Mouse (Mus musculus) megakaryocyte progenitor cell, adult 5-6 weeks (primary cell): ENCODE measurements around the gene Fam53b. TPM values are rescaled to one million over a fixed set of nuclear protein-coding genes. Genes with fewer than 3 reads are reported as not detected.

Experiments
- ATAC-seq: replicated peaks from 2 replicates; pipeline ENCODE4 v1.8.0; 2016; ENCODE audit warnings: mild to moderate bottlenecking, moderate TSS enrichment, inconsistent platforms; ENCODE audit not compliant: poor library complexity
- total RNA-seq, 2 experiments: library from RNA; stranded (forward) in 1 of 2; stranded (reverse) in 1 of 2; fragments of 157-497, 149-512 nt in 1 of 2; fragments of 200-1000 nt in 1 of 2; gene quantifications; 2 replicates each; pipeline versions ENCODE4 v1.2.3 to v1.2.4; 2015 to 2017

The Fam53b gene
- total RNA-seq, 2 experiments from 2014 or later: 15.9 to 16.0 TPM

DNA sequence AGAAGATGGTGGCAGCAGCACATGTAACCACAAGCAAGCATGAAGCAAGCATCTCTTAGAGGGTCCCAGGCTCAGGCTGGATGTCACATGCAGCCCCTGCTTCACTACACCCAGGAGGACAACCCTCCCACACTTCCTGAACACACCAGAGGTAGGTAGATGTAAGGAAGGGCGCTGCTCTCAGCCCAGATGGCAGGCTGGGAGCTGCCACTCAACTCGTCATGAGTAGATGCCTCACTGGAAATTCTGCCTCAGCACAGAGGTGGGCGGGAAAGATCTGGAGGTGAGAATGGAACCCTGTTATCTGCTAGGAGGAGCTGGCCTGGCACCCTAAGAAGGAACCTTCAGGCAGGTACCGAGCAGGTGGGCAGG is 45.7 kb downstream of the Fam53b start:
- ATAC-seq: no peak

DNA sequence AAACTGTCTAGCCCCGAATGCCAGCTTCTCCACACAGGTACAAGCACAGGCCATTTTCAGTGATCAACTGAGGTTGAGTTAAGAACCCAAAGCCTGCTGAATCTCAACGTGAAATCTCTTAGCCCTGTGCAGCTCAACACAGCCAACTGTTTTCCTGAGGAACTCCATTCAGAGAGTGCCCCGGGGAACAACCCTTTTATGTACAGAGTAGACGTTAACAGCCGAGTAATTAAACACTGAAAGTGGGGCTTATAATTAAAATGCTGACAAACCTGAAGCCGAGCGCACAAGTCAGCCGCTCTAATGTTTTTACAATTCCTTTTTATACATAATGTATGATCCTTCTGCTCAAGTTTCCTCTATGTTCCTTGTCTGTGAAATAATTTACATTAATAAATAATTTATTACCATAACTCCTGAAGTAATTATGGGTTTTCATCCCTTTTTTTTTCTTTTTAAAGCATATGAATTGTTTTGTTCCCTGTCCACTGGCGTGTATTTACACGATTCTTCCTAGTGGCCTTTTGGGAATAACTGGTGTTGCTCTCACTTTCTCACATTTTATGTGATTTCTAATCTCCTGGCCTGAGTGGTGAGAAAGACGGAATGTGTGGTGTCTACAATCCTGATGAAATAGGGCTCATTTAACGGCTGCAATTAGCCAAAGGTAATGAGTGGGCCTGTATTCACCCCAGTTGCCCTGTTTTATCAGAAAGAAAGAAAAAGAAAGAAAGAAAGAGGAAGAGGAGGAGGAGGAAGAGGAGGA is 46.3 kb downstream of the Fam53b start:
- ATAC-seq: no peak

DNA sequence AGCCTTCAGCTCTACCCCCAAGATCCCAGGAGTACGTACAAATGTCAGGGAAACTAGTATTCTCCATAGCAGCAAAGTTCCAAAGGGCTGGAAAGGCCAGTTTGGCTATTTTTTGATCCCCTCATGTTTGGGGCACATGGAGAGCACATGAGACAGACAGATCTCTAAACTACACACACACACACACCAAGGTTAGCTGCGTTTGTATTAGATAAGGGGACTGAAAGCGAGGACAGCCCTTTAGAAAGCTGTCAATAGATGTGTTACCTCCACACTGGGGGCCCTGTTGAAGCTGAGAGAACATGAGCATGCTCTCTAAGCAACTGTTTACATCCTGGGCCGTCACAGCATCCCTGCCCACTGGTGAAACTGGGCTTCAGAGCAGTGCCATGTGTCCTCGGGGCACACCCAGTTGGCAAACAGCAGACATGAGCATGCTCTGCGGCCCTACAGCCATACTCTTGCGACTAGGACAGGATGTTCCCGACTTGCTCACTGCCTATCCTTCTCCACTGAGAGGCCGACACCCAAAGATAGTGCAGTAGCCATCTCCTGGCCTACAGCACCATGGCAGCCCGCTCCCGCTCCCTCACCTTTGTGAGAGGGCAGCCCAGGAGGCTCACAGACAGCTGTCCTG is 47.3 kb downstream of the Fam53b start:
- ATAC-seq: peak; percentile 66

DNA sequence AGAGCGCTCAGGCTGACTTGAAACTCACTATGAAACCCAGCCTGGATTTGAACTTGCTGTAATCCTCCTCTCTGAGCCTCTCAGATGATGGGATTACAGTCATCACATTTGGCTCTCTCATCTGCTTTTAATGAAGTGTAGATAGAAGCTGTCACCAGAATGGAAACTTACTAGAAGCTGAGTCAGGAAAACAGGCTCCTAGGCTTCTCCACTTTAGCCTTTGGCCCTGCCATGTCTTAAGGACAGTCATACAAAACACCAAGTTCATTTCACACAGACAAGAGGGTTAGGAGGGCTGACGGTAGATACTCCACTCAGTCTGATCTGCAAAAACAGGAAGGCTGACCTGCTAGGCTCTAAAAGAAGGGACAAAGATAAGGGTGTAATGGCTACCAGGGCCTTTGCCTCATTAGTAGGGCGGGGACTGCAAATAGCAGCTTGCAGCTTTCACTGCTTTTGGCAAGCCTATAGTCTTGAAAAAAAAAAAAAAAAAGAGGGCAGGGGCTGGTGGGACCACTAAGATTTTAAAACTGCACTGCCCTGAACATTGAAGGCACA is 48.0 kb downstream of the Fam53b start:
- ATAC-seq: peak; percentile 38

DNA sequence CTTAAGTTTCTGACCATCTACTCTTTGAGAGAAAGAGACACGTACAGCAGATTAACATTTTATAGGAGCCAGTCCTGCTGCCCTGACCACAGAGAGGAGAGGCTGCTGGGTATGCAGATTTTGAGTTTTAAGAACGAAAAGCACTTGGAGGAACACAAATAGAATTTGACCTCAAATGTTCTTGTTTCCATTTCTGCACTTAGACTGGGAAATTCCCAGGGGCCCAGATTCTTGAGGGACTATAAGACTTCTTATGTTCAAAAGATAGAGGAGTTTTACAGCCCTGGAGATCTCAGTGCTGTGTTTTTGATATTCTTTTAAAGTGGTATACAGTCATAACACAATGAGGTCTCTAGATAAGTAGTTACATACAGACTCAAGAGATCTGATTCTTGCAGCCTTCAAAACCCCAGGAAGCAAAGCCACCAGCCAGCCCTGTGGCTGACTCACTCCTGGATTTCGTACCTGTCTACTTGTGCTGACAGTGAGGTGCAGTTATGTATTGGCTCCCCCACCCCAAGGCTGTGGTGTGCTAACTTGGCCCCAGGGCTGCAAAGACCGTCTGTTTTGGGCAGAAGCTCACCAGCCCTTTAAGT is 48.7 kb downstream of the Fam53b start:
- ATAC-seq: no peak

DNA sequence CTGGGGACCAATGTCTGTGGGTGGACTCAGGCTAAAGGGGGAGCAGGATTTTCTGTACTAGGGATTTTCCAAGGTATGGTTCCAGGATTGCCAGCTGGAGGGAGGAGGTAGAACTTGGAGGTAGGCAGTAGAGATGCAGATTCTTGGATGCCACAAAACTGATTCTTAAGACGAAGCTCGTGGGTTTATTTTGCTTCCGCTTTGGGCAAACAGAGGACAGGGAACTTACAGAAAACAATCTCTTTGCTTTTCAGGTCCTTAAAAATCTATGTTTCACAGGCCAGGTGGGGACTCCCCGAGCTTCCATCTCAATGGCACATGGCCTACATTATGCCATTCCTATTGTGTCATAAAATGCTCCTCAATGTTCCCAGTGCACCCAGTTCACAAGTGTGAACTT is 49.4 kb downstream of the Fam53b start:
- no peak for ATAC-seq

DNA sequence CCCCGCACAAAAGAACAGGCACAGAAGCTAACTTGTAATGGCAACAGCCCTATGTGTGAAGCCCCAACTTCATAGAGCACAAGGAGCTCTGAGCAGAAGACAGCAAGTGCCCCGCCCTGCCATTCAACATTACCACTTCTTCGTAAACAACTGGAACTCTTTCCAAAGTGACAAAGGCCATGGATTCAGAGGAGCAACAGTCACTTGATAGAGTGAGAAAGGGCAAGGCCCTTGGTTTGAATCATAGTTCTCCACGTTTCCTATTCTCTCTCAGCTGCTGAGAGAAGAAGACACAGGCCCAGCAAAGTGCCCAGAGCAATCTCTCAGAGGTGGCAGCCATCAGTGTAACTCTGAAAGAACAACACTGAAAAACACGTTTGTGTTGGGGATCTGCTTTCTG is 49.8 kb downstream of the Fam53b start:
- ATAC-seq: no peak

DNA sequence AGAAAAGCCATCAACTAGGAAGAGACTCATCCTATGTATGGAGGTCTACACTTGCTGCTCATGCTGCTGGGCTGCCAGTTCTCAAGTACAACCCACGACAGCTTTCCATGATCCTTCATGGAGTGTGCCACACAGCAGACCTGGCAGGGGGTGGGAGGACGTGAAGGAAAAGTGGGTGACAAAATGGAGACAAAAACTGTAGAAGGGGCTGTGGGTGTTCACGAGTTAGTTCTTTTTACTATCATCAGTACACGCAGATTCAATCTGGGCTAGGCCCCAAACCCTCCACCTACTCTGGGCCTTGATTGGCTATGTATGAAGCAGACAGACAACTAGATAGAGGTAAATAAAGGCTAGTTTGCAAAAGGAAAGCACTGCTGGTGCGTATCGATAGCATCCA is 50.3 kb downstream of the Fam53b start:
- ATAC-seq: no peak

DNA sequence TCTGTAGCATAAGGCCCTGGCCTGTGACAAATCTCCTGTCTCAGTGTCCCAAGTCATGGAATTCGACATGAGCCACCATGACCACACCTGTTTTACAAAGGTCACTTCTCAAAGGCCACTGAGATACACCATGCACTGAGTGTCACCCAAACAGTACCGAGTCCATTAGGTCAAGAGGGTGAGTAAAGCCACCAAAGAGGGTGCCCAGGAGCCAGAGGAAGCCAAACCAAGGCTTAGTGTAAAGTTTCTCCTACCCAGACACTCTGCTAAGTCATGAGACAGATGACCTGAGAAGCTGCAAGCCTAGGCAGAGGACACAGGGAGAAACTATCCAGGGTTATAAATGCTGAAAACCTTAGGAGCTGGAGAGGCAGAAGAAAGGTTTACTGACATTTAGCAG is 52.3 kb downstream of the Fam53b start:
- no peak for ATAC-seq

DNA sequence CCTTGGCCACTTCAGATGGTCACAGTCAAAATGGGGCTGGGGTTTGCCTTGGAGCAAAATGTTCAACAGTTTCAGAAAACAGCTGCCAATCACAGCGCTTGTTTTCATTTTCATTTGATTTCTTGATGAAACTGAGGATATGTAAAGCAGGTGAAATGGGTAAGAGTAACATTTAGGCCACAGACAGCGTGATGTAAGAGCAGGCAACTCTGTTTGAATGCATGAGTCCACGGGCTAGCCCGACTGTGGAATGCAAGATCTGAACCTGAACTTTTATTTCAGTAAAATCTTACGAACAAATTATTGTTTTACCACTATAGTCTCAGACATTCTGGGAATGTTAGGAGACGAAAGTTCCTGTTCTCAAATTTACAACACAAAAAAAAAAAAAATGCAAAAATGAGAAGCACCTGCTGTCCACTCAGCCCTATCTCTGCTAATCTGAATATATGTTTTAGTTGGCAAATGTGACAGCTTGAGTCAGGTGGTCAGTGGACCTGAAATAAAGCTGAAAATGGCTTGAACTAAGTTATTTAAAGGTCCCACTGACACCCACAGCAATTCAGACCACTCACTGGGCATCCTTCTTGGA is 53.0 kb downstream of the Fam53b start:
- ATAC-seq: no peak

DNA sequence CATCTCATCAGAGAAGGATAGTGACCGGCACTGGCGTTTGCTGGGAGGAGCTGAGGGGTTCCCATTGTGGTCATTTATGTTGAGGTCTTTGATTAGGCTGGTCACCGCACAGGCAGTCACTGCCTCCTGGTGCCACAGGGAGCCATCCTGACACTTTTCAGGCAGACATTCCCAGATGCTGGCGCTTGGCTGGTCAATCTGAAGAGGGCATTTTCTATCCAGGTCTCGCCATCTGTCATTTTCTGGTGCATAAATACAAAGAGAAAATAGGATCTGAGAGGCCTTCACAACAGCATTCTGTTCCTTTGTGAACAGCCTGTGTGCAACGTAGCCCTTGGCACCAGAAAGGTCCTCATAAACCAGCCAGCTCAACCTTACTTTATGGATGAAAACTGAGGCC is 53.8 kb downstream of the Fam53b start:
- no peak for ATAC-seq

DNA sequence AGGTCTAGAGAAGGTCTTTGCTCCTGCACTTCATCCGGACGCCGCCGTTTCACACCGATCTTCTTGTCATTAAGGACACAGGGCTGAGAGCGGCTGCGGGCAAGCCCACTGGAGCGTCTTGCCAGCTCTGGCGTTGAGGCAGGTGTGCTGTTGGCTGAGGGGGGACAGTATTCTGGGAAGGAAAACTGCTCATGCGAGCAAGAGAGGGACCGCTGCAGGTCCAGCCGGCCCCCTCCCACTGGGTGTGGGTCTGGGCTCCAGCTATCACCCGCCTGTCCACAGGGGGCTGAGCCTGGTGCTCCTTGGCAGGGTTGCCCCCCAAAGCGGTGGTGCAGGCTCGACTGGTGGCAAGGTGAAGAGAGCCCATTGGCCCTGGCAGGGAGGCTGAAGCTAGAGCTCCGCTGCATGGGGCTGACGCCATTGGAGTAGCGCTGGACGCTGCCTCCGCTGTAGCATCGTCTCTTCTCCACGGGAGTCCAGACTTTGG is 54.2 kb downstream of the Fam53b start:
- no peak for ATAC-seq

DNA sequence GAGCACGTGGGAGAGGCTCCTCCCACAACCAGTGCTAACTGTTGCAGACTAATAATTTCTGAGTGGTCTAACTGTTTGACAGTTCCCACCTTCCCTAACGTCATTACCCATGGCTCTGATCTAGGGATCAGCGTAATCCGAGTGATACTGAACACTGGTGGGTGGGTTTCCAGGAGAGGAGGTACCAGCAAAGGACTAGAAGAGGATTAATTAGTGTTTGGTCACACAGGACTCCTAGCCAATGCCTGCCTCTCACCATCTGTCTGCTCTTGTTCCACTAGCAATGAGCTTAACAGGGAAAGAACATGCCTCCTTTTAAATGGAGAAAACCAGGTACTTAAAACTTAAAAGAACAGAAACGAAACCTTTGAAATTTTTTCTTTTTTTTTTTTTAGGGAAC is 54.8 kb downstream of the Fam53b start:
- ATAC-seq: no peak

DNA sequence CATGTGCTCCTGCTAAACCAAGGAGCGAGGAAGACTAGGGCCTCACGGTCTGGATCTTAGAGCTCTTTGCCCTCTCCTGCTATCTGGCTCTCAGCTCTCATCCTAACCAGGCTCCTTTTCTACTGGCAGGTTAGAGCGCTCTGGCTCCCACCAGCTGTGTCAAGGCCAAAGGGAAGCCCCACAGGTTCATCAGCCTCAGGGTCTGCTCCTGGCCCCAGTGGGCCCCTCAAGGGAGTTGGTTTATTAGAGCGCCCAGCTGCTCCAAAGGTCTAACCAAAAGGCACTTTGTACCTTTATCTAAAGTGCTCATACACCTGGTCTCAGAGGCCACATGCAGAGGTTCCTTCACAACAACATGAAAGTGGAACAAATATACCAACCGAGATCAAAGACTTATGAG is 57.4 kb downstream of the Fam53b start:
- ATAC-seq: no peak

DNA sequence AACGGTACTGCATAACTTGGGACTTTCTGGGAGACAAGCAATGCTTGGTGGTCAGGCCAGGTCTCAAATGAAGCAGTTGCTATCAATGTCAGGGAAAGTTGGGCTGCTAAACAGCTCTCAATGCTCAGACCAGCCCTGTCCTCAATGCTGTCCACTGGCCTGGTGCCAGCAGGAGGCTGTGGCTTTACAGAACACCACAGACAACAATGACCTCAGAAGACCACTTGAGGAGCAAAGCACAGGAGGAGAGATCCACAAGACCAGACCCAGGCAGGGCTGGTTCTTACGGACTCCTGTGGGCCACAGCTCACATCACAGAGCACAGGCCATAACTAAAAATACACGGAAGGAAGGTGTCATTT is 59.3 kb downstream of the Fam53b start:
- ATAC-seq: no peak

DNA sequence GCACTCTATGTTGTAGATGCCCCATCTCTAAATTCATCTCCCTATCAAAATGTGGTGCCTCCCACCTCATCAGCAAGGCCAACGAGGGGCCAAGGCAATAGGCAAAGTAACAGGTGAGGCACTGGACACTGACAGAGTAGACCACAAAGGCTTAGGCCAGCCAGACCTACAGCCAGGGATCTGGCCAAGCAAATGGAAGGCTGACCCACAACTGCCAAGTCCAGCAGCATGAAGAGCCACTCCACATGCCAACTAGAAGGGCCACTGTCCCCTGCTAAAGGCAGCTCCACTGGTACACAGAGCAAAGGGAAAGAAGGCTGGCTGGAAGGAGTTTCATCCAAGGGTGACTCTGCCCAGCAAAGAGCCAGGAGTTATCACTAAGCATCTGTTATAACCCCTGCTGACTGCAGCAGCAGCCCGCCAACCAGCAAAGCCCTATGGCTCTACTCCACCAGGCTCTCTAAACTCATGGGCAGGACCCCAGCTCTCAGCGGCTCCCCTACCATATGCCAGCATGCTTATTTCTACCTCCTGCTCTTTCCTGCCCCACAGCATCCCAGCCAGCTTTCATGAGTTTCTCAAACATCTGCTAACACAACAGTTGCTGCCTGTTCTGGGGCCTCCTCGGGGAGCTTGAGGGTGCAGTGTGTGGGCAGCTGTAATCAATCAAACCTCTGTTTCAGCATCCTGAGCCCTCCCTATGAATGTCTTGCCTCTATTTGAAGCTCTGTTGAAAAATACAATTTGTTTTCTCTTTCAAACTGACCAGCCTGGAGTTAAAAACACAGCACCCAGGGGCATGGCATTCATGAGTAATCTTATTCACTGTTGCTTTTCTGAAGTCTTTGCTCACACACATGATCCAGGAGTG is 59.9 kb downstream of the Fam53b start:
- ATAC-seq: peak; percentile 53; the same call in 1 of the 2 replicates

DNA sequence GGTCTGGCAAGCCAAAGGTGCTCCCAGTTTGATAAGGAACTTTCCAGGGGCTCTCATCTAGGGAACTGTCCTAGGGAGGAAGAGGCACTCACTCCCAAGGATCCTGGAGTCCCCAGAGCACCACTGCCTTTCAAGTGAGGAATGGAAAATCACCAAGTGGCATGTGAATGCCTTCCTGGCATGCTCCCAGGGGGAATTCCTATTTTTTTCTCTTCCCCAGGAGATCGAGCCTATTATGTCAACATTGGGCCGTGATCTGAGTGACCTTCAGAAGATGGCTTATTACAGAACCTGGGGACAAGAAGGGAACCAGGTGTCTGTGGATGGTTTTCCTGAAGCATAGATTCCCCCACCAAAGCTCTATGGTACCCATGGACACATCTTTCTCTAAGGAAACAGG is 62.0 kb downstream of the Fam53b start:
- no peak for ATAC-seq

DNA sequence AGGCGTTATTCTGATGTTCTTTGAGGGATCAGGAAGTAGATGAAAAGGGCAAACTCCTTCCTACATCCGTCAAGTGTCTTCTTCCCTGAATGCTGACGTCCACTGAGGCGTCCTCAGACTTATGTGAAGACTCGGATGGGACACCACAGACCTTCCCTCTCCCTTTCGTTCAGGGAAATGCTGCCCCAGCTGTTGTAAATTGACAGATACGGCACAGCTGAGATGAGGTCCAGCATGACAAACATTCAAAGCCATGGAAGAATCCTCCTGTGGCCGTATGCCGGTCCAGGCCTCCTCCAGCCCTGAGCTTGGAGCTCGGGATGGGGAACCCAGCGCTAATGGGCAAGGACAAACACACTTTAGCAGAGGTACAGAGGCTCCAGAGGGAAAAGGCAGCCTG is 64.2 kb downstream of the Fam53b start:
- no peak for ATAC-seq

DNA sequence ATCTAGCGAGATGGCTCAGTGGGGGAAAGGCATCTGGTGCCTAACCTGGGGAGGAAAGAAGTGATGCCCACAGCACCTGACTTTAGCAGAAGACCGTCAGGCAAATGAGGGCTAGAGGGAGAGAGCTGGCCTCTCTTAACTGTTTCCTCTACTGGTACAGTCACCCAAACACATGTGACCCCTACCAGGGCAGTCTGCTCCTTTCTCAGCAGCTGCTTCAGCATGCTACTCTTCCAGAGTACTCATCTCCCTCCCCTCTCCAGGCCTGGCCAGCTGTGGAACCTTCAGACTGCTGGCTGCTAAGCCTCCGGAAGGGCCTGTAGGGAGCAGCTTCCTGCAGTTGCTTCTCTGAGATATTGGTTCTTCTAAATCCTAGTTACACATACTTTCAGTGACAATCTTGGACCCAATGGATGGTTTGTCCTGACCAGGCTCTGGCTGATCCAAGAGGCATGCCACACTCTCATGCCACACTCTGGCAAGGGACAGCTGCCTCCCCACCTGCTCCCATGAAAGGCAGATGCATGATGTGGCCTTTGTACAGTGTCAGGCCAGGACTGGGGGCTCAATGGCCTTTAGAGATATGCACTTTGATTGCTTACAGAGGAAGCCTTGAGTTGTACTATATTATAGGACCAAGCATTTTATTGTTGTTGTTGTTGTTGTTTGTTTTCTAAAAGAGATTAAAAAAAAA is 65.5 kb downstream of the Fam53b start:
- no peak for ATAC-seq

DNA sequence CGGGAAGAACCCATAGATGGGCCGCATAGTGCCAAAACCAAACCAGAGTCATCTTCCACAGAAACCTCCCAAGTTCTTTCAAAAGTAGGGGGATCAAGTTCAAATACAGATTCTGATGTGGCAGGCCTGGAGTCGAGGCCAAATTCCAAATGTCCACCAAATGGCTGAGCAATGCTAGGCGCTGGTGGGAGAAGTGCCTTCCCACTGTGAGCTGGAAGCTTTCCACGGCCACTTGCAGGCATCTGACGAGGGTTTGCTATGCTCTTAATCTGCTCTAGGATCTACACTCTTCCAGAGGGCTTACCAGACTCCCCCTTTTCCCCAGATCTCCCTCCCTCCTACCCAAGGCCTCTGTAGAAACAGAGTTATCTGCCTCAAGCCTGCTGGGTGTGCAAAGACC is 66.6 kb downstream of the Fam53b start:
- 0 out of 2 replicates have a peak, but pooled peaks have one; percentile 23 for ATAC-seq
